Mouse (Mus musculus) forebrain, postnatal 0 days (tissue): Measurements from ENCODE around the gene Gm49321. TPM values are rescaled to one million over a fixed set of nuclear protein-coding genes. Genes with fewer than 3 reads are reported as not detected.

Experiments used
- ATAC-seq: fragments of 200-750 bp; cut with Nextera tagmentation; 2 replicates; pipeline ENCODE4 v1.8.0; 2017; ENCODE audit warnings: mild to moderate bottlenecking, moderate library complexity
- DNase-seq: peaks from one replicate; pipeline ENCODE4 v3.0.0-alpha.2; 2015
- H3K27ac ChIP-seq: fragments of 300-500 bp; sonication (generic); 2 replicates; pipeline ENCODE4 v1.5.1; 2014; ENCODE audit warnings: low read depth, mild to moderate bottlenecking, antibody characterized with exemption, low read length, moderate library complexity, mixed read lengths
- H3K27me3 ChIP-seq: fragments of 300-500 bp; sonication (generic); 2 replicates; pipeline ENCODE4 v1.6.1; 2014; ENCODE audit warnings: mild to moderate bottlenecking, low read length, mixed read lengths; ENCODE audit not compliant: insufficient read depth
- H3K36me3 ChIP-seq: fragments of 300-500 bp; sonication (generic); 2 replicates; pipeline ENCODE4 v1.6.1; 2014; ENCODE audit warnings: mild to moderate bottlenecking, moderate library complexity; ENCODE audit not compliant: insufficient read depth
- H3K4me1 ChIP-seq: fragments of 300-500 bp; sonication (generic); 2 replicates; pipeline ENCODE4 v1.6.1; 2014; ENCODE audit warnings: antibody characterized with exemption; ENCODE audit not compliant: insufficient read depth
- H3K4me2 ChIP-seq: fragments of 300-500 bp; sonication (generic); 2 replicates; pipeline ENCODE4 v1.6.1; 2014; ENCODE audit warnings: low read depth, mild to moderate bottlenecking, moderate library complexity
- H3K4me3 ChIP-seq: fragments of 300-500 bp; sonication (generic); 2 replicates; pipeline ENCODE4 v1.5.1; 2014; ENCODE audit warnings: low read depth, low read length, mixed read lengths
- H3K9ac ChIP-seq: fragments of 300-500 bp; sonication (generic); 2 replicates; pipeline ENCODE4 v1.6.1; 2014; ENCODE audit warnings: mild to moderate bottlenecking
- H3K9me3 ChIP-seq: fragments of 300-500 bp; sonication (generic); 2 replicates; pipeline ENCODE4 v1.6.1; 2016; ENCODE audit warnings: low read length
- CTCF ChIP-seq: sonication (generic); IDR thresholded peaks from 2 replicates; pipeline ENCODE4 v1.5.1; 2016; ENCODE audit warnings: antibody characterized with exemption, control low read depth, low read depth
- WGBS: fragments of 180-500 bp; shearing (Covaris S2); extraction: QIAGEN DNeasy Blood & Tissue Kit; methylation state at CpG from one replicate; pipeline ENCODE4 v1.1.7; 2014; 5-methylcytosine and 5-hydroxymethylcytosine counted together
- polyA plus RNA-seq: library from polyadenylated mRNA; unstranded; fragments of >200 nt; fragmentation: Nextera tagmentation; extraction: Ambion mirVana; gene quantifications from 2 replicates; pipeline ENCODE4 v1.2.1, GENCODE M21; 2015
- total RNA-seq: library from RNA; depleted of rRNA; stranded (reverse); fragments of >200 nt; gene quantifications from 2 replicates; pipeline ENCODE4 v1.2.3, GENCODE M21; 2014

The Gm49321 gene
- total and polyA plus RNA-seq, 2 experiments from 2014 or later: 15.7 TPM; not detected in 1

DNA sequence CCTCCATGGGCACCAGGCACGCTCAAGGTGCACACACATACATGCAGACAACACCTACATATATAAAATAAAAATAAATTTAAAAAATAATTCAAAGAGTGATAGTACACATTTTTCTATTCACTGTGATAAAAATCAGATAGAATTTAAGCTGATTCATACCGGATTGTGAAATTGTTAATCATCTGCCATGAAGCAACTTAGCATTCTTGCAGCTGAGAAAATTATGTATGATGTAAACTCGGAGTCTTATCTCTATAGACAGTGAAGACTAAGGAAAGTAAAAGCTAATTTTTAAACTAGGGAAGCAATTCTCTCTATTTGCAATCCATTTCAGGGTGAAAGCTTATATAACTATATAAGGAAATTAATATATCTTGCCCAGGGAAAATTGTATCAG lies 41.0 kb upstream of the Gm49321 start:
- TF ChIP-seq CTCF: no peak
- H3K27ac ChIP-seq: no peak overlapping the region
- 79% methylated on average over 3 of the region's 3 CpGs for WGBS
- DNase-seq (no peak), ATAC-seq (no peak)
- no peaks in the 10 kb centered on the region for H3K4me1 ChIP-seq
- H3K36me3 ChIP-seq: no peaks in the 10 kb centered on the region
- H3K4me2 ChIP-seq: no peak overlapping the region
- H3K9ac ChIP-seq: no peak overlapping the region
- no peak overlapping the region for H3K4me3 ChIP-seq
- H3K27me3 ChIP-seq: no peaks in the 10 kb centered on the region
- no peaks in the 10 kb centered on the region for H3K9me3 ChIP-seq

DNA sequence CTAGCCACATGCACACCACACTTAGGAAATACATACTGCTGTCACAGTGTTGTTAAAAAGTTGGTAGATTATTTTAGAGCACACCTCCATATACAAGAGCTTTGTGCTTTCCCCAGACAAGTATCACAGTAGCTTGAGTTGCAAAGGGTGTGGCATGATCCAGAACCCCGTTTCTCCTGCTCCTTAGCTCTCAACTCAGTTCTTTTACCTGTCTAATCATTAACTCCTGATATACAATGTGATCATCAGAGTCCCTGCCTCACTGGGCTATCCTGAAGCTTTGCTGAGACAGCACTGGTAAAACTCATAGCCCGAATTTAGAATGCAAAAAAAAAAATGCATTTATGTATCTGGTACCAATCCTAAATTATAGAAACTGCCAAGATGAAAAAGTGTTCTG lies 39.2 kb upstream of the Gm49321 start:
- no peak overlapping the region for H3K4me2 ChIP-seq
- H3K27ac ChIP-seq: no peak overlapping the region
- no peak for DNase-seq
- H3K27me3 ChIP-seq: no peaks in the 10 kb centered on the region
- no peaks in the 10 kb centered on the region for H3K36me3 ChIP-seq
- no peaks in the 10 kb centered on the region for H3K9me3 ChIP-seq
- H3K4me1 ChIP-seq: no peaks in the 10 kb centered on the region
- WGBS: 77% methylated on average over 2 of the region's 2 CpGs
- no peak for TF ChIP-seq CTCF
- H3K4me3 ChIP-seq: no peak overlapping the region
- no peak overlapping the region for H3K9ac ChIP-seq
- no peak for ATAC-seq

DNA sequence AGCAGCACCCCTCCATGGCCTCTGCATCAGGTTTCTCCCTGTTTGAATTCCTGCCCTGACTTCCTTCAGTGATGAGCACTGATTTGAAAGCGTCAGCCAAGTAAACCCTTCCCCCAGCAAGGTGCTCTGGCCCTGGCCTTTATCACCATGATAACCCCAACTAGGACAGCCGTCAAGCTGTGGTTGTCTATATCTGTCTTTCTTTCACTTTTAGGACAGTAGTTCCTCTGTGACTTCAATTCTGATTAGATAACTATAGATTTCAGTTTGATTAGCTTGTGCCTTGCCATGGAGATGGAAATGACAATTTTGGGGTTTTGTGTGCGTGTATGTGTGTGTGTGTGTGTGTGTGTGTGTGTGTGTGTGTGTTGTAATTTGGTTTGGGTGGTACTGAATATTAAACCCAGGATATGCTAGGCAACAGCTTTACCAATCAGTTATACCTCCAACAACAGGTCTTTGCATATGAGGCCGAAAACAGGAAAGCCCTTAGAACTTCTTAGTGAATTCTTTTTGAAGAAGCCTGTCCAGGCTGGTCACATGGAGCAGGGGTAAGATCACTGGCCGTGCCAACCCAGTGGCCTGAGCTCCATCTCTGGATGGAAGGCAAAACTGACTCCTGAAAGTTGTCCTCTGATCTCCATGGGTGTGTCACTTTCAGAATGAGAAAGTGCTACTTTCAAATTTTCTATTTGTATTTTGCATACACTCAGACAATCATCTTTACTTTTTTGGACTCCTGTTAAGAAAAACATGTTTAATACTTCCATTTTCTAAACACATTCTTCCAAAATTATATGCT lies 33.1 kb upstream of the Gm49321 start:
- Histone ChIP-seq H3K36me3 (no peaks in the 10 kb centered on the region), H3K9me3 (no peaks in the 10 kb centered on the region), H3K9ac (no peak overlapping the region), H3K27ac (no peak overlapping the region), H3K27me3 (no peaks in the 10 kb centered on the region), H3K4me3 (no peak overlapping the region), H3K4me2 (no peak overlapping the region), H3K4me1 (0 out of 2 replicates have a peak, but pooled peaks cover 3% of the 10 kb centered on the region)
- DNase-seq (no peak), ATAC-seq (no peak)
- WGBS: 85% methylated on average over 5 of the region's 5 CpGs
- no peak for TF ChIP-seq CTCF

DNA sequence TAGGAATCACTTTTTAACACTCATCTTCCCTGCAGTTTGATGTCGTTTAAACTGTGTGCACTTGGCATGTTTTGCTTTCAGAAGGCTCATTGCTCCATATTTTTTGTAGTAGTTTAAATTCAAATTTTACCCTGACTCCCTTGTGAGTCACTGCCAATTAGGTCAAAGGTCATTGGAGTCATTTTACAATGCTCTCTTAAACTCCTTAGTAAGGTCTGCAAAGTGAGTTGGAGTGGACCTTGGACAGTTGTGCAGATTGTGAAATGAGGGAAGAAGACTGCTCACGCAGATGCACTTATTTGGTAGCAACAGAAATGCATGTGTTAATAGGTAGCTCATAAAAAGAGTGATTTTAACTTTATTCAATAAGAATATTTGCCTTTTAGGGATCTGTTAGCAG lies 32.4 kb upstream of the Gm49321 start:
- Histone ChIP-seq H3K4me1 (peaks cover 7% of the 10 kb centered on the region; the same call in 1 of the 2 replicates), H3K27me3 (no peaks in the 10 kb centered on the region), H3K36me3 (no peaks in the 10 kb centered on the region), H3K4me2 (no peak overlapping the region), H3K9ac (no peak overlapping the region), H3K4me3 (no peak overlapping the region), H3K27ac (no peak overlapping the region), H3K9me3 (no peaks in the 10 kb centered on the region)
- ATAC-seq: no peak
- DNase-seq: no peak
- no peak for TF ChIP-seq CTCF
- 64% methylated on average over 2 of the region's 2 CpGs for WGBS

DNA sequence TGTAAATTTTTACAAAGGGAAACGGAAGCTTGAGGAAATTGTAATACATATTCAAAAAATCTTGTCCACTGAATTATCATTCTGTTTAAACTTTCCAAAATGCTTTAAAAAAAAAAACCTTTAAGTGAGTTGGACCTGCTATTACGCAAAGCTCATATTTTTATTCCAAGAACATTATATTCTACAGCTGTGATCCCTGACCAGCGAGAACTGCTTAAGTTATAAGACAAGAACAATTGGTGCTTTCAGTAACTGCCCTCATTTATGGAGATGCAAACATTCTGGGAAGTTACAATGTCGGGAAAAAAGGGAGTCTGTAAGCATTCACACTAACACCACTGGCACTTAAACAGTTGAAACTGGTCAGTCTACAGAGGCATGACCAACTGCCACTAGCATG lies 31.9 kb upstream of the Gm49321 start:
- 74% methylated on average over 4 of the region's 4 CpGs for WGBS
- DNase-seq: no peak
- H3K27ac ChIP-seq: no peak overlapping the region
- no peak overlapping the region for H3K4me3 ChIP-seq
- no peak for TF ChIP-seq CTCF
- peaks cover 8% of the 10 kb centered on the region; the same call in 1 of the 2 replicates for H3K4me1 ChIP-seq
- H3K9me3 ChIP-seq: no peaks in the 10 kb centered on the region
- no peak overlapping the region for H3K4me2 ChIP-seq
- ATAC-seq: no peak
- no peaks in the 10 kb centered on the region for H3K27me3 ChIP-seq
- no peaks in the 10 kb centered on the region for H3K36me3 ChIP-seq
- no peak overlapping the region for H3K9ac ChIP-seq

DNA sequence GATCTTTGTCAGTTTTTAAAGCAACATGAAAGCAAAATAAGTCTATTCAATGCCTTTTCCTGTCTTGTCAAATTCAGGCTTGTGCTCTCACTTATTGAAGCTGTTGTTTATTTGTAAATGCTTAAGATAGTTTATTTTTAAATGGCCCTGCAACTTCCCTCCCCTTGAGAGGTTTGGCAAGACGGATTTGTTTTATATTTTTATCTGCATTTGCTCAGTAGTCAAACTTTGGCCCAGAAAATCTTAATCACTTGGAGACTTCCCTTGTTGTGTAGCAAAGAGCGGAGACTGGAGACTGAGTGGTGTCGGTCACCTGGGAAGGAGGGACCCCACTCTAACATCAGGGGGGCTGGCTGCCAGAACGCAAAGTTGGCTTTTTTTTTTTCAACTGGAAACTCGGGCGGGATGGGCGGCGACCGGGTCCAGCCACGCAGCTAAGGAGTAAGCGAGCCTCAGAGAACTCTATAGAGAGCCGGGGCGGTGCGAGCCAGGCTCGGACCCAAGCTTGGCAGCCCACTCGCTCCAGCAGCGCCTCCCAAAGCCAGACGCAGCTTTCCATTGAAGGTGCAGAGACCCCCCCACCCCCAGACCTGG lies 30.3 kb upstream of the Gm49321 start:
- ATAC-seq (peak; percentile 75), DNase-seq (no peak)
- WGBS: 2% methylated on average over 18 of the region's 18 CpGs
- H3K27ac ChIP-seq: peak overlapping the region; percentile 97
- H3K27me3 ChIP-seq: no peaks in the 10 kb centered on the region
- H3K36me3 ChIP-seq: no peaks in the 10 kb centered on the region
- peak overlapping the region; percentile 73 for H3K4me2 ChIP-seq
- peak overlapping the region; percentile 58 for H3K9ac ChIP-seq
- H3K9me3 ChIP-seq: no peaks in the 10 kb centered on the region
- peaks cover 8% of the 10 kb centered on the region; the same call in 1 of the 2 replicates for H3K4me1 ChIP-seq
- peak overlapping the region; percentile 97 for H3K4me3 ChIP-seq
- TF ChIP-seq CTCF: no peak

DNA sequence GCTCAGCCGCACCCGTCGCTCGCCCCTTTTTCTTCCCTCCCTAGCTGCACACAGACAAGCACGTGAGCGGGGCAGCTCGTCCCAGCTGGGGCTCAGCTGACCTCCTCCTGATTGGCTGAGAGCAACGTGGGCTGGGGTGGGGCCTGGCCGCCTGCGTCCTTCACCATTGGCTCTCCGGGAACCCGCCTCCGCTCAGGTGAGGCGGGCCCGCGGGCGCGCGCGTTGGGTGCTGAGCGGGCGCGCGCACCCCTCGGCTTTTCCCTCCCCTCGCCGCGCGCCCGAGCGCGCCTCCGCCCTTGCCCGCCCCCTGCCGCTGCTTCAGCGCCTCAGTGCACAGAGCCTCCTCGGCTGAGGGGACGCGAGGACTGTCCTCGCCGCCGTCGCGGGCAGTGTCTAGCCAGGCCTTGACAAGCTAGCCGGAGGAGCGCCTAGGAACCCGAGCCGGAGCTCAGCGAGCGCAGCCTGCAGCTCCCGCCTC lies 29.7 kb upstream of the Gm49321 start:
- ATAC-seq: peak; percentile 99
- under 1% methylated on average over 42 of the region's 51 CpGs for WGBS

More for the DNA sequence above, 29.7 kb upstream of the Gm49321 start:
- Histone ChIP-seq H3K9me3 (no peaks in the 10 kb centered on the region), H3K27ac (peak overlapping the region; percentile 97), H3K27me3 (no peaks in the 10 kb centered on the region), H3K36me3 (no peaks in the 10 kb centered on the region), H3K4me2 (peak overlapping the region; percentile 73), H3K9ac (peak overlapping the region; percentile 98), H3K4me1 (peaks cover 8% of the 10 kb centered on the region; the same call in 1 of the 2 replicates), H3K4me3 (peak overlapping the region; percentile 97)
- DNase-seq: peak; percentile 99
- peak; percentile 71 for TF ChIP-seq CTCF
